Mouse (Mus musculus) CD4-positive, CD25-positive, alpha-beta regulatory T cell (primary cell): ENCODE measurements around the gene Ifnb1. TPM values are rescaled to one million over a fixed set of nuclear protein-coding genes. Genes with fewer than 3 reads are reported as not detected.

Experiments used
- polyA plus RNA-seq: library from polyadenylated mRNA; unstranded; fragments of 100-300 nt; shearing (Covaris generic); gene quantifications from one replicate; pipeline ENCODE4 v1.2.1, GENCODE M21; 2017

Ifnb1 gene
- not detected for polyA plus RNA-seq

DNA sequence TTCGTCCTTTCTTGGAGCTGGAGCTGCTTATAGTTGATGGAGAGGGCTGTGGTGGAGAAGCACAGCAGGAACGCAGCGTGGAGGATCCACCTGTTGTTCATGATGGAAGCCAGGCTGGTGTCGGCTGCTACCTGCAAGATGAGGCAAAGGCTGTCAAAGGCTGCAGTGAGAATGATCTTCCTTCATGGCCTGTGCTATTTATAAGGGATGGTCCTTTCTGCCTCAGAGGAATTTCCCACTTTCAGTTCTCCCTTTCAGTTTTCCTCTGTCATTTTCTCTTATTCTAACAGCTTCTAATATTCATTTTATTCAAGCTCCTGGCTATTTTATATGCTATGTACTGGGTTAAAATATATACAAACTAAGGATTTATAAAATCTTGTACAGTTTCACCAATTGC, at the start of gene Ifnb1:
Ifnb1 (minus strand) TSS at position 101 of the 400 bp plus-strand sequence.

DNA sequence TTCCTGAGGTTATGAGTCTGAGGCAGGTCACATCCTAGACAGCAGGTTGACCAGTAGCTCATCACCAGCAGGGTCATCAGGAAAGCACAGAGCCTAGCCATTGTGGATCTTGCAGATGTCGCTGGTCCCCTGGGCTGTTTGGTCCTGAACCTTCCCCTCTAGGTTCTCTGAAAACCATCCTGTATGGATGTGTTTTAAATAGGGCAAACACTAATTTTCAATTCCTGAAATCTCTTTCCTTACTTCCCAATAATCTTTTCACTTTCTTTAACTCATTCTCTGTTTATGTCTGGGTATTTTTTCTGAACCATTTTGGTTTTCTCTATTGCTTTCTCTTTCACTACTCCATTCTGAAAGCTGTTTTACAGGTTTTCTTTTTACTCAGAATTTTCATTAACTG, 49.1 kb upstream of the Ifnb1 start, which contains the start of gene Ifna14:
Ifna14 (minus strand) TSS at position 101 of the 400 bp plus-strand sequence.

DNA sequence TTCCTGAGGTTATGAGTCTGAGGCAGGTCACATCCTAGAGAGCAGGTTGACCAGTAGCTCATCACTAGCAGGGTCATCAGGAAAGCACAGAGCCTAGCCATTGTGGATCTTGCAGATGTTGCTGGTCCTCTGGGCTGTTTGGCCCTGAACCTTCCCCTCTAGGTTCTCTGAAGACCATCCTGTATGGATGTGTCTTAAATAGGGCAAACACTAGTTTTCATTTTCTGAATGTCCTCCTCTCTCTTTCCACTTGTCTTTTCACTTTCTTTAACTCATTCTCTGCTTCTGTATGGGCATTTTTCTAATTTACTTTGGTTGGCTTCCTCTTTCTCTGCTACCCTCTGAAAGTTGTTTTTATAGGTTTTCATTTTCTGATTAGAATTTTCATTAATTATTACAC, 35.6 kb upstream of the Ifnb1 start, which contains the start of gene Ifna15:
Ifna15 (minus strand) TSS at position 101 of the 400 bp plus-strand sequence.

Other genes starting within 250 kb of the Ifnb1 start
- 0.47 TPM for gene Hacd4, start 83.8 kb downstream of the Ifnb1 start, polyA plus RNA-seq
- not detected for gene Ifna15, start 35.5 kb upstream of the Ifnb1 start, polyA plus RNA-seq
- not detected for gene Ifna14, start 49.0 kb upstream of the Ifnb1 start, polyA plus RNA-seq
- not detected for gene Ifna9, start 69.6 kb upstream of the Ifnb1 start, polyA plus RNA-seq
- gene Ifna12, start 80.6 kb upstream of the Ifnb1 start, polyA plus RNA-seq = not detected
- not detected for gene C87499, start 111.6 kb upstream of the Ifnb1 start, polyA plus RNA-seq
- gene Ifna13, start 121.7 kb upstream of the Ifnb1 start, polyA plus RNA-seq = not detected
- not detected for gene Ifna16, start 154.2 kb upstream of the Ifnb1 start, polyA plus RNA-seq
- gene Ifna2, start 161.1 kb upstream of the Ifnb1 start, polyA plus RNA-seq = not detected
- gene Ifnab, start 168.6 kb upstream of the Ifnb1 start, polyA plus RNA-seq = not detected
- 0.32 TPM for gene Gm26566, start 199.0 kb upstream of the Ifnb1 start, polyA plus RNA-seq
- 26.9 TPM for gene Klhl9, start 199.7 kb upstream of the Ifnb1 start, polyA plus RNA-seq
- gene Gm13271, start 232.1 kb upstream of the Ifnb1 start, polyA plus RNA-seq = not detected
- 0.97 TPM for gene Gm13283, start 237.3 kb upstream of the Ifnb1 start, polyA plus RNA-seq